Mouse (Mus musculus) layer of hippocampus, adult 9-11 months (tissue): ENCODE results near the gene Zdhhc17.

Source experiments
- DNase-seq: peaks from one replicate; pipeline ENCODE4 v3.0.0; 2022

The Zdhhc17 gene

DNA sequence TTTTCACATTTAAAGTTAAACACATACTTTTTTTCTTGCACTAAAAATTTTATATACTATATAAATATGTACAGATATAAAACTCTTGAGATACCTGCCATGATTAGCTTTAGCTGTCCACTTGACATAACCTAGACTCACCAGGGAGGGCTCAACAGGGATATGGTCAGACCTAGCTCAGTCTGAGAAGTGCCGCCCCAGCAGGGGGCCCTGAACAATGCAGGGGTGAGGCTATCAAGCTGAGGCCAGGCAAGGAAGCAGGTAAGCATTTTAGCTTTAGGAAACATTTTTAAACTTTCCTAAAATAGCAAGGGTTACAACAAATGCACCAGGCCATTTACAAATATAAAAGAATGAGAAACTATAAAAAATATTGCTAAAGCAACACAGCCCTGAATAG is 58.8 kb downstream of the Zdhhc17 start:
- DNase-seq: no peak

DNA sequence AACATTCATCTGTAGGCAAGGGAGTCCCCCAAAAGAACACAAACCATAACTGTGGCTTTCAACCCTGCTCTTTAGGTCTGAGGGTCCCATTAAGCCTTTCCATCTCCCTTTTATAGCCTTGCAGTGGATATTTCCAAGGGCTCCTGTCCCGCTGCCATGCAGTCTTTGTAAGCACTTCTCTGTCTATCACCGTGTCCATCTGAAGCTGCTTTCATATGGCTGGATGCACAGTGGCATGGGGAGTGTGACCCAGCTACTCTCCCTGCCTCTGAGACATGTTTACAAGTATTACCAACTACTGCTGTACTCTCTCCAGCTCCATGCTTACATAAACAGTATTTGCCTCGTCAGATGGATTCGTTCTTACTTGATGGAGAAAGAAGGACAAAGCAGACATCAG is 62.4 kb downstream of the Zdhhc17 start:
- DNase-seq: no peak

DNA sequence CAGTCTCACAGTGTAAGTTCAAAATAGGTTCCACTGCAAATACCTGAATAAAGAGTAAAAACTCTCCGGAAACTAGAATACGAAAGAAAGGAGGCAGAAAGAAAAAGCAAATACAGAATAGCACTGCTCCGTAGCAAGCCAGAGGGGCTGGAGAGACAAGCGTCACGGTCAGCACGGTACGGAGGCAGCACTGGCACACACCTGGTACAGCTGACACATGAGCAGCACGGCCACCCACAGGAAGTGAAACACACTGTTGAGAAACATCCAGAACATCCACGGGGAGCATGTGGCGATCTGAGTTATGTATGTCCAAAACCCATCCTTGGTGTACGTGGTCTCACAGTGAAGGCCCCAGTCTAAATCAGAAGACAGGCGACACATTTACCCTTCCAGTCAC is 64.0 kb downstream of the Zdhhc17 start:
- no peak for DNase-seq

DNA sequence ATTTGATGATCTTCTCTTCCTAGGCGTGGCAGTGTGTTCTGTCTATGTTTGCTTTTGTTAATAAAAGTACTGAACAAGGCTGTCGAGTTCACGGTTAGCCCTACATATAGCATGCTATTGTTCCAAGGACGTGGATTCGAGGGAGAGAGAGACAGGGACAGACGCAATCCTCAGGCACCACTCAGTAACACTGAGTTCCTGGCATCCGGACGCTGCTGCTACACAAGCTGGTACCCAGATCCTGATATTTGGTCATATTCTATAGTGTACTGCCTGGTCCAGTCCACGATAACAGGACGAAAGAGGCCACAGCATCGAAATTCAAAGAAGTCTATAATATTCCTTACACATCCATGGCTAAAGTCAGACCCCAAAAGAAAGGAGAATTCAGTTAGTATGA is 65.8 kb downstream of the Zdhhc17 start:
- no peak for DNase-seq

DNA sequence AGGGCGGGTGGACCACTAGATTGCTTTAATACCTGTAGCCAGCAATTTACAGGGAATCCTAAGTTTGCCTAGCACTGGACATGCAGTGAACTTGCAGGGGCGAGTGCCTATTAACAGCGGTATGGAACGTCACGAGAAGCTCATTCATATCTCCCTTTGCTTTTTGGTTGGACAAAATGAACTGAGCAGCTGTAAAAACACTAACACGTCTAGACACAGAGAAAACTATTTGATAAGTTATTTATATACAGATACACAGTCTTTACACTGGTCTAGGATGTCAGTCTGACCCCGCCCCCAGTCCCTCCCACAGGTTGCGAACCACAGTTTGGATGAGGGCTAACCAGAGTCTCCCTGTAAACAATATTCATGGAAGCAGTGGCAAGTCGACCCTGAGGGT is 67.1 kb downstream of the Zdhhc17 start:
- DNase-seq: no peak

DNA sequence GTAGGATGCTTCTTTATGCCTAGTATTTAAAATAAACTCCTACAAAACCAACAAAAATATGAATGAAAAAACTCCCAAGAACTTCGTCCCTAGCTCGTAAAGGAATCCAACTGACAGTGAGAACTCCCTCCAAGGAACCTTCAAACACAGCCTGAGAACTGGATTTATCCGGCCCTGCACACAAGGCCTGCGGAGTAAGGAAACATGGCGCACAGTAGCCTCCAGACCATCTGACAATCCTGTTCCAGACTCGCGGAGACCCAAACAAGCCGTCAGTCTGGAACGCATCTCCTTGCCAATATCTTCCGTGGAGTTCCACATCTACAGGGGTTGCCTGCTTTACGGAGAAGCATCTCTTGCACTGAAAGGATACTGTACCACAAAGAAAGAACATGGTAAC is 68.0 kb downstream of the Zdhhc17 start:
- no peak for DNase-seq

DNA sequence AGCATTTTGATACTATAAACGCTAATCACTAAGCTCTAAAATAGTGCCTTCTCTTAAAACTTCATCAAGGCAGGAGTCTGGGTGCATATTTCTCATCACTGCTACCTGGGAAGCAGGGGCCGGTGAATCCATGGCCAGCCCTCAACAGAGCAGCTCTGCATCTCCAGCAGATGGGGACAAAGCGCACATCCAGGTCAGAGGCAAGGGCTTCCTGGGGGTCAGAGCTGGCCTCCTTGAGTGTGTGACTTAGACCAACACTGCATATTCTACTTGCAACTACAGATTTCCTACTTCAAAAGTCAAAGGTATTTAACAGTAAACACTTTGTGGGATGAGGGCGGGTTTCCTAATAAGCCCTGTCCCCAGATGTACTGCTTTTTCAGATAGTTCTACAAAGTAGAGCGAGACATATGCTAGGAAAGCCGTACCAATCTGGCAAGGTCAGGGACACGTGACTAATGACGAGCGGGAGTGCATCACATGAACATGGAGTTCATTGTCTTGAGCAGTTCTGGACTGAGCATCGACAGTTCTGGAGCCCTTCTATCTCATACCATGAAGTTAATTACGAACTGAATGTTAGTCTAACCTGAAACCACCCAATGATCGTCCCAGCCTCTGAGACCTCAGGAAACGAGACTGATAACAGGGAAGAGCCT is 69.1 kb downstream of the Zdhhc17 start:
- DNase-seq: no peak

DNA sequence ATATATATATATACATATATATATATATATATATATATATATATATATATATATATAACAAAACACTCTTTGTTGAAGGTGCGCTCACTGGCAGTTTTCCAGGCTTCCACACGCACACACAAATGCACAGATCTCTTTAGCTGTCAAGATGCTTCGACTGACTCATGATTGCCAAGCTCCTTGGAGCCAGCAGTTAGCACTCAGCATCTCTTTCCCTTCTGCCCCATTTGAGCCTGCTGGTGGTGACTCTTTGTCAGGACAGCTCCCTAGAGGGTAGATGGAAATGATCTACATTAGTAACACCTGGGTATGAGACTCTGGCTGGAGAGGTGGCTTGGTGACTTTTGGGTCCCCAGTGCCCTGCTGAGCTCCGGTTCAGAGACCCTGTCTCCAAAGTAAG is 70.2 kb downstream of the Zdhhc17 start:
- DNase-seq: no peak

DNA sequence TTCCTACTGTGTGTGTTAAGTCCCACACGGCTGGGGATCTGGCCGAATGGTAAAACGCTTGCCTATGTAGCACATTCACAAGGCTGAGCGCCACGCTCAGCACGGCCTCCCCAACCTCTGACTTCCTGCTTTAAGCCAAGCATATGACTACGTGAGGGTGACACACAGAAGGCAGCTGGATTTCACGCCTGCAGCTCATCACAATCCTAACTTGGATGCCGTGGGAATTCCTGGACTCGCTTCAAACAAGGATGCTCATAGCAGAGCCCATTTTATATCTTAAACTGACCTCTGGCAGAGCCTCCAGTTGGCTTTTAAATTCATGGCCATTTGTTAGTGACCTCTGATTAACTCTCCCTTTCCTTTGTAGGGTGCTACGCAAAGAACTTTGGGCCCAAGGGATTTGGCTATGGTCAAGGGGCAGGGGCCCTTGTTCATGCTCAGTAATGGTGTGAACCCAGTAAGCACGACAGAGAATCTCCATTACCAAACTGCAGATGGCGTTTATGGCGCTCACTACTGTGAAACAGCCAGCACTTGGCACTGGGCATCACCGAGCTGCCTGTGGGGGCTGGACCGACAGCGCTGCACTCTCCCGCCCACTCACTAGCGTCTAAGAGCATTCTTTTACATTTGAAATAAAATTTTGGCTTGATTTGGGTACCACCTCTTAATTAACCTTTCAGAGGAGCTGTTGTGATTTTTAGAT is 70.9 kb downstream of the Zdhhc17 start:
- peak; percentile 84 for DNase-seq

DNA sequence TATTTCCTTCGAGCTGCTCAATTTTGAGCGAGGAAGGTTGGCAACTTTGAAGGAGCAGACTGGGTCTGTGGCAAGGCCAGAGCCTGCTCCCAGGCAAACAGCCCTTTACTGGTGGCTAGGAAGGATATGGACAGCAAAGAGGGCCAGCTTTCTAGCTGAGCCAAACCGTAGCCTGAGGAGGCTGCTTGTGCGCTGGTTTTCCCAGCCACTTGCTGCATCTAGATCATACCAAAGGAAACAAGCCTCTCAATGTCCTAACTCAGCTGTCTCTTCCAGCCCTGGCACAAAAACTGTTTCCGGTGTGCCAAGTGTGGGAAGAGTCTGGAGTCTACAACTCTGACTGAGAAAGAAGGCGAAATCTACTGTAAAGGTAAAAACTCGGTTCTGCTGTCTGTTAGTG is 71.6 kb downstream of the Zdhhc17 start:
- peak; percentile 46 for DNase-seq

DNA sequence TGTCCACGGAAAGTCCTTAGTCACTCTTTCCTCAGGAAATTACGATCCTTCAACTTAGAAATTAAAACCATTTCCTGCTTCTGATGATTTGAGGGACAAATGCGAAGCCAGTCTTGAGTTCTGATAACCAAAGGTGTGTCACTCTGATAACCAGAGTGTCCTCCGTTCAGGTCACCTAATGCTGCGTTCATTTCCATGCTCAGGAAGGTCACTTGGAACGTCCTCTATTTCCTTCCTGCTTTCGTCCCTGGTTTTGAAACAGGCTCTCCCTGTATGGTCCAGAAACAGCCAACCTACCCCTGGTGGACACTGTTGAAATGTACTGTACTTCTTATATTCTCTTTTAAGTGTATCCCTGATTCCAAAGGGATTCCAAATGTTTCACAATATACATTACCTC is 74.3 kb downstream of the Zdhhc17 start:
- no peak for DNase-seq

DNA sequence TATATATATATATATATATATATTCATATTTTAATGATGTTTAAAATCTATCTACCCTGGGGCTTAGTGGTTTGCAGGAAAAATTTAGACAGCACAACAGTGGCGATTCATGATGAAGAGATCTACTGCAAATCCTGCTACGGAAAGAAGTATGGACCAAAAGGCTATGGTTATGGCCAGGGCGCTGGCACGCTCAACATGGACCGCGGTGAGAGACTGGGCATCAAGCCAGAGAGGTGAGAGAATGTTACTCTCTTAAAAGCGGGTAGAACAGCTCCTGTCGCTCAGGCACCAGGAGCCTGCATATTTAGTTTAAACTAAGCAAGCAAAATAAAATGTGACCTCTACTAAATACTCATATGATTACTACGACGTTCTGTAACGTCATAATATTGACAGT is 74.9 kb downstream of the Zdhhc17 start:
- DNase-seq: no peak

DNA sequence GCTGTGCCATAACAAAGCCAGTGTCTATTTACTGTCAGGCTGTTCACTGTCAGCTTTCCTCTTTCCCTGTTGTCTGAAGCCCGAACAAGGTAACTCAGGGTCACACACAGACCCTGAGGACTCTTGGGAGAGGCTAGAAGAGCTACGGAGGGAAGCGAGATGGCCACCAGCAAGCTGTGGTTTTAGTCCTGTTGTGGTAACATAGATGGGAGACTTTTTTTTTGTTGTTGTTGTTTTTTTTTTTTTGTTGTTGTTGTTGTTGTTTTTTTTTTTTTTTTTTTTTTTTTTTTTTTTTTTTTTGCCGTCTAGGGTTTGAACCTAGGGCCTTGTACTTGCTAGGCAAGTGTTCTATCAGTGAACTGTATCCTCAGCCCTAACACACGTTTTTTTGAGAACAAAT is 76.4 kb downstream of the Zdhhc17 start:
- DNase-seq: no peak

DNA sequence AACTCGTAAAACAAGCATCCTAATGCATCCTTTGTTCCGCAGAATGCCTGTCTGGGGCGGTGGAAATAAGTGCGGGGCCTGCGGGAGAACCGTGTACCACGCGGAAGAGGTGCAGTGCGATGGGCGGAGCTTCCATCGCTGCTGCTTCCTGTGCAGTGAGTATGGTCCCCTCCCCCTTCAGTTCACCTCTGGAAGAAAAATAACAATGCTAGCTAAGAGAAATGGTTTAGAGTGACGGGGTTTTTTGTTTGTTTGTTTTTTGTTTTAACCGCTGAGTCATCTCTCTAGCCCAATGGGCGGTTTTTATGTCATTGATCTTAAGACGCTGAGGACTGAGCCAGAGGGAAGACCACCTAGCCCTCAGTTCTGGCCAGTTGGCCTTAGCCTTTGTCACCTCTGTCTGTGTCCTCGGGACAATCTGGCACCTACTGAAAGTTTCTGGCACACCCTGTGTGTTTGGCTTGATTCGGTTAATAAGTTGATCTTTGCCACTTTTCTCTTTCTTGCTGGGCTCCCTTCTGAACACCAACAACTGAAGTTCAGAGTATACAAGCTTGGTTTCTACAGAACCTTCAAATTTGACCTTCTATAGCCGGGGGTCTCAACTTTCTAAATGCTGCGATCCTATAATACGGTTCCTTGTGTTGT is 77.9 kb downstream of the Zdhhc17 start:
- DNase-seq: no peak

DNA sequence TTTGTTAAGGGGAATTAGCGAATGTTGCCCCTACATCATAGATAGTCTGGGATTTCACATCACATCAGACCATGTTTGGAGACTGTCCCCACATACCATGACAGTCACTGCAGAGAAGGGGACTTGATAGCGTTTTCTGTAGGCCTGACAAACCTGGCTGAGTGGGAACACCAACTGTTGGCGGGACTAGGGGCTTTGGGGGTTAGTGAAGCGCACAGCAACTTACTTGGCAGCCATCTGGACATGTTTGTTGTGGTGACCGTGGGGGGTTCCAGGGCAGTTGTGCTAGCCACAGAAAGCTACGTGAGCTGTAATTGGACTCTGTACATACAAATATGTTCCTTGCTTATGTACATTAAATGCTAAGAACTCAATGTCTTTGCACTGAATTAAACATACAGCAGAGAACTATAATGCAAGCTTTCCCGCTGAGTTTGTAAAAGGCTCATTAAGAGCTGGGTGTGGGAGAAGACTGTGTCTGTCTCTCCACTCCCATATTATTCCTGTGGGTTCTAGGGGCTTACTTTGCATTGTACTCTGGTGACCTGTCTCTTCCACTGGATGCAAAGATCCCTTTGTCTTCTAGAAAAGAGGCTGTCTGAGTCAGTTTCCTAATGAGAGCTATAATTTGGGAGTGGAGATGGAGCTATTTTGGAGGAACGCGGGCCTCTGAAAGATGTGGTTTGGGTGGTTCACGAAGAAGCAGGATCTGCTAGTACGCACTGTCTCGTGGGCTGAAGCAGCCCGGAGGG is 78.6 kb downstream of the Zdhhc17 start:
- no peak for DNase-seq

DNA sequence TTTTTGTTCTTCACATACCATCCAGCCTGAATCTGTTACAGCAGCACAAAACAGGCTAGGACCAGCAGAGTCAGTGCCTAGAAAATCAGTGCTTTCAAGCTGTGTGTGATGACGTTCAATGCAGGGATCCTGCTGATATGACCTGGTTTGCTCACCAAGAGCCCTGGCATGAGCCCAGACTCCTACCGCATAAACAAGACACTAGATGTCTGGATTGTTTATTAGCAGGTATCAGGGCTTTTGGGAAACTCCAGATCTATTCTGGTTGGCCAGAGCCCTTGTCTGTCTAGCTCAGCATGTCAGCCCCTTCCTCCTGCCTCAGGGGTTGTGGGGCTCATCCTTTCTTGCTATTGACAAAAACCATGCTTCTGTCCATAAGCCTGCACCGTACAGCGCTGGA is 80.2 kb downstream of the Zdhhc17 start:
- no peak for DNase-seq

DNA sequence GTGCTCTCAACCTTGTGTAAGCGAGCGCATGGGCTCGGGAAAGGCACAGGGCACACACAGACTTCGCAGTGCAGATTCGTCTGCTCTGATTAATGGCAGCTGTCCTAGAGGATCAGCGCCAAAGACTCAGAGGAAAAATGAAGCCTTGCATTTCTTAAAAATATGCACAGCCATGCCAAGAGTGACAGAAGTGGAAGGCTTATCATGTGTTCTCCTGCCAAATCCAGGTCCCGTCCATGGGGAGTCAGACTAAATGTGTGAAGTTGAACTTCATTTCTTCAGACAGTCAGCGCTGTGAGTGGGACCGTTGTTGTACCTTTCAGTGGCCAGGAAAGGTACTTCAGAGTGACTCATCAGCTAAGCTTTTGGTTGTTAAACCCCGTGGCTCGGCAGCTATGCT is 82.4 kb downstream of the Zdhhc17 start:
- DNase-seq: peak; percentile 60

DNA sequence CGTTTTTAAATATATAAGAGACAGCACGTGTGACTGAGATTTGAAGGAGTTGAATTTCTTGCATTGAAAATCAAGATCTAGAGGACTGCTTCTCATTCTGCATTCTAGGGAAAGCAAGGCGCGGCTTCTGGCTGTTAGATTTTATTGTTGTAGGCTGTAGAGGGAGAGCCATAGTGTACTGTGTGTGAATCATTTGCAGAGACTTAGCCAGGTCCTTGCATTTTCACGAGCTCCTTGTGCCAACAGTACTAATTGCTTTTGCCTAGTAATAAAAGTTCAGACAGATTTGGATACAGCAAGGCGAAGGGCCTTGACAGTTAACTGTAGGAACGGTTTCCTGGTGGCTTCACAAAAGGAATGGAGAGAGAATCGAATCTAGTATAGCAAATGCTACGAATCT is 87.3 kb downstream of the Zdhhc17 start:
- no peak for DNase-seq

DNA sequence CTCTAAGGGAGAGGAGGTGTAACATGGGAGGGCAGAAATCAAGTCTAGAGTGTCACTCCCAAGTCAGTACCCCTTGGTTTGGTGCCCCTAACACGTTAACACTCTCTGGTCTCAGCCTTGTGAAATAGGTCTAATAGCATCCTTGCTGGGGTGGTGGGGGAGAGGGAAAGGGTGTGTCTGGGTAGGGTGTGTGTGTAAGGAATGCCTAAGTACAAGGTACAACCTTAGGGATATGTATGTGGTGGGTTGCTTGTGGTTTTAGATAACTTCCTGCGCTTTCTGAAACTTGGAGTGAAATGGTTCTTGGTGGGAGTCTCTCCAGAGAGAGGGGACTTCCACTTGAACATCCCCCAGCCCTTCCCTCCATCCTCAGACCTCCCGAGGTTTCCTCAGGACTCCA is 88.0 kb downstream of the Zdhhc17 start:
- no peak for DNase-seq

DNA sequence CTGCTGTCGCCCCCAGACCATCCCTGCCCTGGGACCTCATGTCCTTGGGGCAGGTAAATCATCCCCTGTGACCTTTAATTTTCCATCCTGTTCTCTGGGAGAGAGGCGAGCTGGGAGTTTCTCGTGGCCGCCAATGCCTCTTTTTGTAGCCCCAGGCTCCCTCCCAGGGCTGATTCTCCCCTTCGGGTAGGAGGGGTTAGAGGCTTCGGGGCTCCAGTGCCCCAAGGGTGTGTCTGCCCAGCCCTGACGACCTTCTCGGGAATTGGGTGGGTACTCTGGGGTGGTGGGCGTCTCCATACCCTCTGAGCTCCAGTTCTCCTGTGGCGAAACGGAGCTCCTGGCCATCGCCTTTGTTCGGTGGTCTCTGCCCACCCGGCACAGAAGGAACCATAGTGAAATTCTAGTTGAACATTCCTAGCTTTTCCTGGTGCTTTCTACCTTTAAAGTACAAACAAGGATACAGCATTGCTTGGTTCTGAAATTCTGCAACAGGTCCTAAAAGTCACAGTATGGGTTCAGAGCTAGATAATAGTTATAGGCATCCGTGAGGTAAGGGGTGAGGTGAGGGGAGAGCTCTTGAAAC is 89.5 kb downstream of the Zdhhc17 start:
- no peak for DNase-seq

DNA sequence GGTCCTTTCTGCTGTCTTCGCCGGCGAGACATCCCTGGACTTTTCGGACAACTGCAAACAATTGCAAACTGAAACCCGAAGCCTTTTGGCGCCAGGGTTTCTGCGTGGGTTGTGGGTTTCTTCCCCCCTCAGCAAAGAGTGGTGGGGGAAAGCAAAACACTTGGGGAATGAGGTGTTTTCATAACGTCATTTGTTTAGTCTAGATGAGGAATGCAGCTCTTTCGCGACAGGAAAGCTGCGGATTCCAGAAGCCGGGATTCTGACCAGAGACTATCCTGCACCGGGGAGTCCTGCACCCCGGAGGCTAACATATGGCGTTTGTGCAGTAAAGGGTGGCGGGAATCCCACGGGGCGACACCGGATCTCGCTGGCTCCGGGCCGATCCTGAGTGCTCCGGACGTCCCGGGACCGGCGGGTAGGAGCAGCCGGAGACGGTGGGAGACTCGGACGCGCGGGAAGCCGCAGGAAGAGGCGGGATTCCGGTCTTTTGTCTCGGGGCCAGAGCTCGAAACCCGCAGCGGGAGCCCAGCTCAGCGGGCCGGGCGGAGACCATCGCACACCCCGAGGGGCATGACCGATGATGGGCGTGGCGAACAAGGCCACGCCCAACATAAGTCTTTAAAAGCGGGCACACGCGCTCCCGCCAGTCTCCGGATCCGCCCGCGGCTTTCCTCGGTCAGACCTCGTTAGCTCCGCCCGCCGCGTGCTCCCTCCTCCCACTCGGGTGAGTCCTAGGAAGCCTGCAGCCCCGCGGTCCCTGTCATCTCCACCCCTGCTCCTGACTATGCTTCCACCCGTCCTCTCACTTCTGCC is 90.2 kb downstream of the Zdhhc17 start, which contains the start of gene Csrp2:
Gene Csrp2 (plus strand): TSS at position 259 of the 813 bp plus-strand sequence.
- peak; percentile 60 for DNase-seq
